Mouse (Mus musculus): Measurements from ENCODE around the gene Lrfn4. TPM values are rescaled to one million over a fixed set of nuclear protein-coding genes. Genes with fewer than 3 reads are reported as not detected.

Gene Lrfn4
- polyA plus RNA-seq, 1 experiment: 2.4 TPM

GRCm38 (mm10) chr19:4613464-4614304 lies 1.8 kb downstream of the Lrfn4 start:
- Histone ChIP-seq H3K4me1 (peaks cover 26% of the 10 kb centered on the region), H3K9me3 (no peaks in the 10 kb centered on the region), H3K27me3 (replicated peaks) (peaks cover 93% of the 10 kb centered on the region), H3K36me3 (replicated peaks; ENCODE audit: low read length) (no peaks in the 10 kb centered on the region), H3K4me3 (replicated peaks) (peak overlapping the region; percentile 18)
- TF ChIP-seq FLI1 (IDR thresholded peaks at IDR 0.05; ENCODE audit: low read length) (no peak), GATA1 (IDR thresholded peaks at IDR 0.05; ENCODE audit: borderline replicate concordance, low read length) (no peak)

DNA sequence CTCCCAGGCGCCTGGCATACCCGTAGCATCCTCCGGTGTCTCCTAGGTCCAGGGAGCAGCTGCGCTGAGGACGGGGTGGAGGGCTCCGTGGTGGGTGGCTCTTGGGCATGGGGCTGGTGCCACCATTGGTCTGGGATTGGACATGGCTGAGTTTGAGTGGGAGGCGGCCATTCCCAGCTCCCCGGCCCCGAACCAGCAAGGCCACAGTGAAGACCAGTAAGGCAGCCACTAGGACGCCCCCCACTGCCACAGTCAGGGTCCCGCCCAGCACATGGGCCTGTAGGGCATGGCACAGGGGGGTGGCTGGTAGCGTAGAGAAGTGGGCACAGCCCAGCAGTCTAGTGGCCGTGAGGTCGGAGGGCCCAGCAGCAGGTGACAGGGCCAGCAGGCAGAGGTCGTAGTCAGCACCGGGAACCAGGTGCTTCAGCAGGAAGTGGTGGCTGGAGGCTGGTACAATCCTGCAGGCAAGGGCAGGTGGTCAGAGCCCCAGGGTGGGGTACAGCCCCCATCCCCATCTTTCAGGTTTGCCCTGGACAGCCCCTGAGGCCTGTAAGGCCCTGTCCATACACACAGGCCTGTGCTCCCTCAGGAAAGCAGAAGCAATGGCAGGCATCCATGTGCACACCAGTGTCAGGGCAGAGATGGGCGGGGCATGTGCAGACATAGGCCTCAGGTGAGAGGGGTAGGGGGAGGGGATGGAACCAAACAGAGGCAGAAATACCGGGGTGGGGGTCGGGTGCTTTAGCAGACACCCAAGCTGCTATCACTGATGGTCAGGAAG lies 3.1 kb downstream of the Lrfn4 start:
- TF ChIP-seq FLI1 (IDR thresholded peaks at IDR 0.05; ENCODE audit: low read length) (no peak), GATA1 (IDR thresholded peaks at IDR 0.05; ENCODE audit: borderline replicate concordance, low read length) (no peak)
- Histone ChIP-seq H3K4me1 (peaks cover 26% of the 10 kb centered on the region), H3K36me3 (replicated peaks; ENCODE audit: low read length) (no peaks in the 10 kb centered on the region), H3K4me3 (replicated peaks) (no peak overlapping the region), H3K27me3 (replicated peaks) (peaks cover 93% of the 10 kb centered on the region), H3K9me3 (no peaks in the 10 kb centered on the region)

GRCm38 (mm10) chr19:4610109-4610508 lies 5.4 kb downstream of the Lrfn4 start:
- Histone ChIP-seq H3K9me3 (no peaks in the 10 kb centered on the region), H3K4me1 (peaks cover 13% of the 10 kb centered on the region), H3K27me3 (replicated peaks) (peaks cover 76% of the 10 kb centered on the region), H3K36me3 (replicated peaks; ENCODE audit: low read length) (no peaks in the 10 kb centered on the region), H3K4me3 (replicated peaks) (no peak overlapping the region)
- TF ChIP-seq GATA1 (IDR thresholded peaks at IDR 0.05; ENCODE audit: borderline replicate concordance, low read length): no peak
- TF ChIP-seq FLI1 (IDR thresholded peaks at IDR 0.05; ENCODE audit: low read length): no peak

- no peak overlapping the region for H3K4me3 ChIP-seq (replicated peaks)
- no peaks in the 10 kb centered on the region for H3K36me3 ChIP-seq (replicated peaks; ENCODE audit: low read length)
- H3K4me1 ChIP-seq: peaks cover 13% of the 10 kb centered on the region
- H3K9me3 ChIP-seq: no peaks in the 10 kb centered on the region
- H3K27me3 ChIP-seq (replicated peaks): peaks cover 69% of the 10 kb centered on the region
- no peak for TF ChIP-seq FLI1 (IDR thresholded peaks at IDR 0.05; ENCODE audit: low read length)
- no peak for TF ChIP-seq GATA1 (IDR thresholded peaks at IDR 0.05; ENCODE audit: borderline replicate concordance, low read length)
These were observed 7.0 kb downstream of the Lrfn4 start for GRCm38 (mm10) chr19:4608511-4608910.

DNA sequence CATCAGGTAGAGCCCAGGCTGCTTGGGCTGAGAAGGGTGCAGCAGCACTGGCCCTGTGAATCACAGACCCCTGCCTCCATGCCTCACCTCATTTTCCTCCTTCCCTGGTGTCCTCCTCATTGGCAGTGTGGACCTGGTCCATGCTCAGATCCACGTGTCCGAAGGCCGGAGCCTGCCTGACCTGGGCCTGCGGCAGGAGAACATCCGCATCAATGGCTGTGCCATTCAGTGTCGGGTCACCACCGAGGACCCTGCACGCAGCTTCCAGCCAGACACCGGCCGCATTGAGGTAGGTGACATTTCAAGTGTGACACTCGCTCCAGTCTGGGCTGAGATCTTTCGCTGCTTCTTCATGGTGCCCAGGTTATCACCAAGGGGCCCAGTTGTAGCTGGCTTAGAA lies 8.1 kb downstream of the Lrfn4 start:
- H3K4me3 ChIP-seq (replicated peaks): no peak overlapping the region
- H3K4me1 ChIP-seq: peaks cover 13% of the 10 kb centered on the region
- H3K36me3 ChIP-seq (replicated peaks; ENCODE audit: low read length): no peaks in the 10 kb centered on the region
- TF ChIP-seq GATA1 (IDR thresholded peaks at IDR 0.05; ENCODE audit: borderline replicate concordance, low read length) (no peak), FLI1 (IDR thresholded peaks at IDR 0.05; ENCODE audit: low read length) (no peak)
- H3K9me3 ChIP-seq: no peaks in the 10 kb centered on the region
- peaks cover 68% of the 10 kb centered on the region for H3K27me3 ChIP-seq (replicated peaks)

- TF ChIP-seq FLI1 (IDR thresholded peaks at IDR 0.05; ENCODE audit: low read length) (no peak), GATA1 (IDR thresholded peaks at IDR 0.05; ENCODE audit: borderline replicate concordance, low read length) (no peak)
- peaks cover 13% of the 10 kb centered on the region for H3K4me1 ChIP-seq
These were observed 9.8 kb downstream of the Lrfn4 start for GRCm38 (mm10) chr19:4605654-4606053.

GRCm38 (mm10) chr19:4603801-4604723 lies 11.4 kb downstream of the Lrfn4 start:
- Histone ChIP-seq H3K4me3 (replicated peaks) (no peak overlapping the region), H3K27me3 (replicated peaks) (peaks cover 73% of the 10 kb centered on the region), H3K9me3 (no peaks in the 10 kb centered on the region), H3K36me3 (replicated peaks; ENCODE audit: low read length) (no peaks in the 10 kb centered on the region), H3K4me1 (peaks cover 13% of the 10 kb centered on the region)
- no peak for TF ChIP-seq GATA1 (IDR thresholded peaks at IDR 0.05; ENCODE audit: borderline replicate concordance, low read length)
- no peak for TF ChIP-seq FLI1 (IDR thresholded peaks at IDR 0.05; ENCODE audit: low read length)

More at GRCm38 (mm10) chr19:4605654-4606053, 9.8 kb downstream of the Lrfn4 start:
- Histone ChIP-seq H3K9me3 (no peaks in the 10 kb centered on the region), H3K36me3 (replicated peaks; ENCODE audit: low read length) (no peaks in the 10 kb centered on the region), H3K4me3 (replicated peaks) (no peak overlapping the region), H3K27me3 (replicated peaks) (peaks cover 73% of the 10 kb centered on the region)

- TF ChIP-seq FLI1 (IDR thresholded peaks at IDR 0.05; ENCODE audit: low read length) (no peak), GATA1 (IDR thresholded peaks at IDR 0.05; ENCODE audit: borderline replicate concordance, low read length) (no peak)
- H3K36me3 ChIP-seq (replicated peaks; ENCODE audit: low read length): no peaks in the 10 kb centered on the region
- H3K4me3 ChIP-seq (replicated peaks): no peak overlapping the region
- H3K27me3 ChIP-seq (replicated peaks): peaks cover 69% of the 10 kb centered on the region
- peaks cover 13% of the 10 kb centered on the region for H3K4me1 ChIP-seq
- no peaks in the 10 kb centered on the region for H3K9me3 ChIP-seq
These were observed 13.0 kb downstream of the Lrfn4 start for GRCm38 (mm10) chr19:4602459-4602858.

DNA sequence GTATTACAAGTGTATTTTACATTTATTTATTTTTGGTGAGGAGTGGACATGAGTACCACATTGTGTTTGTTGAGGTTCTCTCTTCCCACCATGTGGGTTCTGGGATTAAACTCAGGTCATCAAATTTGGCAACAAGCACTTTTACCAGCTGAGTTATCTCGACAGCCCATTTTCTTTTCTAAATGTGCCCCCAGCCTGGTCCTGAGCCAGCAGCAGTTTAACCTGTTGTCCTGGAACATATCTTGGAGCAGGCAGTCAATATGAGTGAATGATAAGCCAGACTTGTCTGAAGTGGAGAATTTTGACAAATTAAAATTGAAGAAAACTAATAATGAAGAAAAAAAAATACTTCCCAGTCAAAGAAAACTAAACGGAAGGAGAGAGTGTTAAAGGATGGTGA lies 19.4 kb downstream of the Lrfn4 start:
- TF ChIP-seq FLI1 (IDR thresholded peaks at IDR 0.05; ENCODE audit: low read length): no peak
- no peaks in the 10 kb centered on the region for H3K9me3 ChIP-seq
- H3K4me3 ChIP-seq (replicated peaks): no peak overlapping the region
- H3K36me3 ChIP-seq (replicated peaks; ENCODE audit: low read length): no peaks in the 10 kb centered on the region
- no peaks in the 10 kb centered on the region for H3K4me1 ChIP-seq
- H3K27me3 ChIP-seq (replicated peaks): peaks cover 58% of the 10 kb centered on the region
